Mouse (Mus musculus) cerebellum, adult 2 months (tissue): ENCODE measurements around the gene Eml4.

Experiments used
- CTCF ChIP-seq: fragments of 200-500 bp; IDR thresholded peaks from 2 replicates; pipeline ENCODE4 v1.5.1; 2011; ENCODE audit warnings: low read depth, mild to moderate bottlenecking, control low read depth, low read length, moderate library complexity, borderline replicate concordance; ENCODE audit not compliant: insufficient read depth
- POLR2A ChIP-seq: fragments of 200-500 bp; IDR thresholded peaks from 2 replicates; pipeline ENCODE4 v1.6.1; 2011; ENCODE audit warnings: low read length, control low read depth, borderline replicate concordance; ENCODE audit not compliant: insufficient read depth

GRCm38 (mm10) chr17:83498889-83499288, 148.2 kb downstream of the Eml4 start:
- no peak for TF ChIP-seq CTCF
- no peak for TF ChIP-seq POLR2A
